Mouse (Mus musculus): ENCODE data around the gene Calr.
"Not testable (repeated sequence)": the region's sequence is repeated elsewhere in the genome, so short reads cannot be mapped to it uniquely, and the experiment has no call there.

The Calr gene

GRCm38 (mm10) chr8:84844397-84845070, 2.2 kb downstream of the Calr start:
- no peak for DNase-seq (ENCODE audit: low read depth)

GRCm38 (mm10) chr8:84841514-84841913, 5.2 kb downstream of the Calr start:
- DNase-seq (ENCODE audit: low read depth), result no peak

GRCm38 (mm10) chr8:84840248-84840999, 6.3 kb downstream of the Calr start, which contains the start of gene Rad23a:
Rad23a (minus strand) TSS chr8:84840665.
- peak; percentile 96 for DNase-seq (ENCODE audit: low read depth)

GRCm38 (mm10) chr8:84839875-84840247, 6.9 kb downstream of the Calr start:
- DNase-seq (ENCODE audit: low read depth), result no peak

DNA sequence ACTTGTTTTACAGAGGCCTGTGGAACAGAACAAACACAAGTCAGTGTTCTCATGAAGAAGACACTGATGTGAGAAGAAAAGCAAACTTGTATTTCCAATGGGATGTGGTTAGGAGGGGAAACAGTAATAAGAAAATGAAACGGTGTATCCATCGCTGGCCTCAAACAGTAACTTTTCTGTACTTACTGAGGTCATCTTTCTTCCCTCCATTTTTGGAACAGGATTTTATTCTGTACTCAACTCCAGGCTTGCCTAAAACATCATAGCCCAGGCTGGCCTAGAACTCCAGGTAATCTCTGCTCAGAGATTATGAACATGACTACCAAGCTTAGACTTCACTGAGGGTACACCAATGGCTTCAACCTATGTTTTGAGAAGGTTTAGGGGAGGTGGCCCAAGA, 7.3 kb downstream of the Calr start:
- no peak for DNase-seq (ENCODE audit: low read depth)

DNA sequence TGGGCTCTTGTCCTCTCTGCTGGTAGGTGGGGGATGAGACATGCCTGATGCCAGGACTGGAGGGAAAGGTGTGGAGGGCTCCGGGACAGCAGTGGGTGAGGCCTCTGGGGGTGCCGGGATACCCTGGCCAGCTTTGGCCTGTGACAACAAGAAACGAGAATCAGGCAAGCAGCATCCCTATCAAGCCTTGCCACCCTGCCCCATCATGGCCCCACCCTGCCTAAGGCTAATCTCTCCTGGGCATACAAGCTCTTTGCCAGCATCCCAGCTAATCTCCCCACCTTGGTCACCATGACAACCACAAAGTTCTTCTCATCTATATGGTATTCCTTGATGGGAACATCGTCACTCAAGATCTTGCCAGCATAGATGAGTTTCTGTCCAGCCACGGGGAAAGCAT, 8.2 kb downstream of the Calr start:
- DNase-seq (ENCODE audit: low read depth), result no peak

- no peak for DNase-seq (ENCODE audit: low read depth)
Measured at GRCm38 (mm10) chr8:84837912-84838470, 8.7 kb downstream of the Calr start.

DNA sequence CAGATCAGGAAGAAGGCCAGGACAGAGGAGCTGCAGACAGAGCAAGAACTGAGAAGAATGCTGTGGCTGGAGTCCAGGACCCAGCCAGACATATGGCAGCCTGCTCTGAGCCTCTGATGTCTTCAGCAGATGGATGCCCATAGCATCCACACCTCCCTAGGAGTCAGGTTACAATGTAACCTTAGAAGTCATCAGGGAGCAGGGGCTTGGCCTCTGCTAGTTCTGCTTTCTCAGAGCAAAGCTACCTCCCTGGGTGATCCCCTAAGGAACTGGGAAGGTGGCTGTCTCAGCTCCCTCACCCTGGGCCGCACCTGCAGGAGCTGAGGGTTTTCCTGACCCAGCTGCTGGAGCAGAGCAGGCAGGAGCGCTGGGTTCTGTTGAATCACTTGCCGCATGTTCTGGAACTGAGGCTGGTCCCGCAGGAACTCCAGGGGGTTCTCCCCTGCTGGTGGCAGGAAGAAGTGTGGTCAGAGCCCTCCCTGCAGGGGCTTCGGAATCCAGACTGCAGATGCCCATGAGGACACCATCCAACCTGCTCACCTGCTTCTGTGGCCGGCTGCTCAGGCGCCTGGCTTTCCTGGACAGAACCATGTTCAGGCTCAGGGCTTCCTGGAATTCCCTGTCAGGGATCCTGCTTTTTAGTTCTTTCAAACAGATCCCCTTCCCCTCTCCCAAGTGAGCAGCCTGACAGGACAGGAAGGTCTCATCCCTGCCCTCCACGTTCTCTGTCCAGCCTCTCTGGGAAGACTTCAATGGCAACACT, 9.4 kb downstream of the Calr start:
- no peak for DNase-seq (ENCODE audit: low read depth)

DNA sequence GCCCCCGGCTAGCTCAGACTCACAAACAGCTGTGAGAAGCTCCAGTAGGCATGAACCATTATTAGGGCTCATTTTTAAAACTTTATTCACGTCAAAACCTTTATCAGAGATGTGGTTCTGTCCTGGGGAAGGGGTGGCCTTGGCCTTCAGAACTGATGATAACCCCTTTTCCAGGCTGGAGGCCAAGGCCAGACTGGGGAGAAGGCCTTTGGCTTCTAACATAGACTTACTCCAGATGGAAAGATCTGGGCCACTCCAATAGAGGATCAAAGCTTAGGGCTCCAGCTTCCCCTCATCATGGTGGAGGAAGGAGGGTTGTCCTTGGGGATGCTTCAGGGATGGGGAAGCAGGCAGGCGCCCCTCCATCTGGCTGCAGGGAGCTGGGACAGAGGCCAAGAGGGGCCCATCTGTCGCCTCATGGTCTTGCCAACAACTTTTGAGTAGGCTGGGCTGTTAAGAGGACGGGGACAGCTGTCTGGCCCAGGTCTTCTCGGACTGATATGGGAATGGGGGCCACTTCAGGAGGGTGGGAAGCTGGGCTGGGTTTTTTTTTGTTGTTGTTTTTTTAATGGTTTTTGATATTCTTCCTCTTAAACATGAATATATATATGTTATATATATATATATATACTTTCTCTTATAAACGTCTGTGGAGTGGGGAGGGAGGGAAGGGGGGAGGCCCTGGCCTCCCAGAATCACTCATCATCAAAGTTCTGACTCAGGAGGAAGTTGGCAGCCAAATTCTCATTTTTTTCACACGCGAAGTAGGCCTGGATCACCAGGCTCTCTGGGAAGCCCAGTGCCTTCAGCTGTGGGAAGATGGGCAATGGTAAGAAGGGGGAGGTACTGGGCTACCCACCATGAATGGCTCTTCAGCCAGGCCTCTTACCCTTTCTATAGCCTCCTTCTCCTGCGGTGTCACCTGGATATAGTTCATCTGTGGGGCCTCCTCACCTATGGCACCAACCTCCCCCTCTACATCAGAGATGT, 11.6 kb downstream of the Calr start:
- peak; percentile 31 for DNase-seq (ENCODE audit: low read depth)

DNA sequence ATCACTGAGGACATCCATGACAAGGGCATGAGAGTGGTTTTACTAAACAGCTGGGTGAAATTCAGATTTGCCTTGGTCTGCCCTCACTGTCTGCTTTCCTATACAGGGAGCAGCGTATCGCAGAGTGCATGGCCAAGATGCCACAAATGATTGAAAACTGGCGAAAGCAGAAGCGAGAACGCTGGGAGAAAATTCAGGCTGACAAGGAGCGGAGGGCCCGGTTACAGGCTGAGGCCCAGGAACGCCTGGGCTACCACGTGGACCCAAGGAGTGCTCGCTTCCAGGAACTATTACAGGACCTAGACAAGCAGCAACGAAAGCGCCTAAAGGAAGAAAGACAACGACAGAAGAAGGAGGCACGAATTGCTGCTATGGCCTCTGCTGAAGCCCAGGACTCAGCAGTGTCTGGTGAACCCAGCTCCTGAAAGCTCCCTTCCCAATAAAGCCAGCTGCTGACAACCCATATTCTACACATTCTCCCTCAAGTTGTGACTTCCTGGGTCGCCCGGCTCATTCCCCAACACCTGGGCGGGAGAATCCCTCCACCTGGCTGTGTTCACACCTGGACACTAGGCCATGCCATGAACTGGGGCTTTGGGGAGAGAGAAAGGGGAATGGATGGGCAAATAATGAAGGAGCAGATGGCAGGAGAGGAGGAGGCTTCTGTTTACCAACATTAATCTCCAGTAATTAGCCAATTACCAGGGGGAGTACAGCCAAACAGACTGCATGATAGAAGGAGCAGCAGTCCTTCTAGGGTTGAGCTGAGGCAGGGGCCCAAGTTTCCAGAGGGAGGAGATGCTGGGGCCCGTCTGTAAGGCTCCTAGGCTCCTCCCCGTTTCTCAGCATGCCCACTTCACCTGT, 12.5 kb downstream of the Calr start:
- DNase-seq (ENCODE audit: low read depth), result no peak

- peak; percentile 48 for DNase-seq (ENCODE audit: low read depth)
Measured at GRCm38 (mm10) chr8:84832759-84833742, 13.7 kb downstream of the Calr start.

DNA sequence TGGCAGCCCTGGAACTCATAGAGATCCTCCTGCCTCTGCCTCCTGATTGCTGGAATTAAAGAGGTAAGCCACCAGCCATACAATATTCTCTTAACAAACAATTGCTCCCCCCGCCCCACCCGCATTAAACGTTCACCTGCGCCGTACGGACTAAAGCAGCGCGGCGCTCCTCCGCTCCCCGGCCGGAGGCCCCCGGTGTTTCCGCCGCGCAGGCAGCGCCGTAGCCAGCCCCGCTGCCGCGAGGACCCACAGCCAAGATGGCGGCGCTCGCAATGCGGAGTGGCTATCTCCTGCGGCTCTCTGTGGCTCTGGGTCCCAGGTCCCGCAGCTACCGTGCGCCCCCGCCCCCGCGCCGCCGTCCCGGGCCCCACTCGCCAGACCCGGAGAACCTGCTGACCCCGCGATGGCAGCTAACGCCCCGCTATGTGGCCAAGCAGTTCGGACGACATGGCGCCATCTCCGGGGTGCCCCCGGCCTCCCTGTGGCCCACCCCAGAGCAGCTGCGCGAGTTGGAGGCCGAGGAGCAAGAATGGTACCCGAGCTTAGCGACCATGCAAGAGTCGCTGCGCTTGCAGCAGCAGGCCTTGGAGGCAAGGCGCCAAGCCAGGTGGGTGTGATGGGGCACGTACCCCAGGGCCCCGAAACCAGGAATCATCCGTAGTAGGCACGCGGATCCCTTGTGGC, 14.6 kb downstream of the Calr start:
- peak; percentile 89 for DNase-seq (ENCODE audit: low read depth)

- peak; percentile 81 for DNase-seq (ENCODE audit: low read depth)
Measured at GRCm38 (mm10) chr8:84831490-84831889, 15.2 kb downstream of the Calr start, which contains the start of gene Gadd45gip1. Gadd45gip1 (plus strand) TSS chr8:84831522.

GRCm38 (mm10) chr8:84826518-84826917, 20.2 kb downstream of the Calr start:
- not testable (repeated sequence) for DNase-seq (ENCODE audit: low read depth)

- no peak for DNase-seq (ENCODE audit: low read depth)
Measured at GRCm38 (mm10) chr8:84825636-84826035, 21.1 kb downstream of the Calr start.

GRCm38 (mm10) chr8:84823653-84824052, 23.1 kb downstream of the Calr start:
- peak; percentile 86 for DNase-seq (ENCODE audit: low read depth)

GRCm38 (mm10) chr8:84822723-84823122, 24.0 kb downstream of the Calr start, which contains the start of gene Dand5:
Dand5 (minus strand) TSS chr8:84822823.
- no peak for DNase-seq (ENCODE audit: low read depth)

- no peak for DNase-seq (ENCODE audit: low read depth)
Measured at GRCm38 (mm10) chr8:84816117-84816516, 30.6 kb downstream of the Calr start.
